ENCODE assay signal across 15 mouse cellular contexts in the genomic region with DNA sequence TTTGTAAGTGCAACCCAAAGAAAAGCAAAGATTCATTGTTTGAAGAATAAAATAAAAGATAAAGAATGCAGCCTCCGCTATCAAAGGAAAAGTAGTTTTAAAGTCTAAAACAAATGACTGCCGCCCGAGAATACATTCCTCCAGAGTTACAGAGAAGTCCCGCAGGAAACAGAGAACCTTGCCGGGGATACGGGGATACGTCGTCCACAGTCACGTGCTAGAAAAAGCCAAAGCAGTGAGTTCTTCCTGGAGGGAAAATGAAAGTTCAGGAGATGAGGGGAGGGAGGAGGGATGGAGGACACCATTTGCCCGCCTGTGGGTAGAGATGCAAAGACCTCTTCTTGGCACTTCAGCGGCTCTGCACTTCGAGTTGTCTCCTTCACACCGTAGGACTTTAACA.
DNase-seq lines count a peak whose midpoint lies in the region; ATAC-seq and TF ChIP-seq lines count a peak whose summit lies in the region.
"Had no signal": no experiment of that assay in that cellular context is flagged by ENCODE, and none has a peak within 500 bp of the region (broad histone marks: within the 10 kb centered on the region; RNA-seq: fewer than 3 reads in every experiment).

No protein-coding gene starts in this region.

- peak; percentile 95 for DNase-seq in heart, adult 11 months
- DNase-seq in ovary, postnatal 36 days (ENCODE audit: low spot score), result peak; percentile 8
- no peak for DNase-seq in ovary, postnatal 14 days (ENCODE audit: low spot score)
- peak; percentile 8 for DNase-seq in lung, embryonic 14.5 days
- DNase-seq in urinary bladder, postnatal 25 days (ENCODE audit: low spot score), result no peak
- DNase-seq: cerebellum, postnatal 36 days; gastrocnemius, postnatal 10 days; liver, postnatal 0 days; thymus, adult 2 months had no signal

- H3K27ac ChIP-seq in heart, embryonic 11.5 days (ENCODE audit: low read depth, low read length), result no peak overlapping the region
- H3K27ac ChIP-seq in lung, embryonic 14.5 days (ENCODE audit: low read depth), result no peak overlapping the region
- H3K27ac ChIP-seq: embryonic facial prominence, embryonic 12.5 days; limb, embryonic 13.5 days; midbrain, embryonic 13.5 days had no signal

- ATAC-seq in heart, embryonic 11.5 days (replicated peaks; ENCODE audit: insufficient number of reproducible peaks, low FRiP score, low TSS enrichment), result no peak
- no peak for ATAC-seq in lung, embryonic 14.5 days (ENCODE audit: insufficient read depth)
- ATAC-seq in frontal cortex, adult (ENCODE audit: low TSS enrichment), result no peak
- ATAC-seq: intestine, postnatal 0 days; liver, postnatal 0 days; midbrain, embryonic 13.5 days had no signal

- H3K27me3 ChIP-seq in heart, embryonic 11.5 days (ENCODE audit: control insufficient read depth, insufficient read depth, low read length), result no peaks in the 10 kb centered on the region
- no peaks in the 10 kb centered on the region for H3K27me3 ChIP-seq in lung, embryonic 14.5 days (ENCODE audit: insufficient read depth, low read length)
- H3K27me3 ChIP-seq: embryonic facial prominence, embryonic 12.5 days; limb, embryonic 13.5 days; midbrain, embryonic 13.5 days had no signal

- H3K4me1 ChIP-seq in heart, embryonic 11.5 days (ENCODE audit: control insufficient read depth, insufficient read depth, low read length), result peaks cover 4% of the 10 kb centered on the region; the same call in 1 of the 2 replicates
- H3K4me1 ChIP-seq in lung, embryonic 14.5 days (ENCODE audit: insufficient read depth), result no peaks in the 10 kb centered on the region
- H3K4me1 ChIP-seq: embryonic facial prominence, embryonic 12.5 days had no signal

- no peak overlapping the region for H3K4me2 ChIP-seq in heart, embryonic 11.5 days
- H3K4me2 ChIP-seq in lung, embryonic 14.5 days, result no peak overlapping the region
- H3K4me2 ChIP-seq: embryonic facial prominence, embryonic 12.5 days; limb, embryonic 13.5 days; midbrain, embryonic 13.5 days had no signal

- WGBS in heart, embryonic 11.5 days (ENCODE audit: insufficient replicate concordance), result 68% methylated on average over 13 of the region's 13 CpGs
- WGBS in lung, embryonic 14.5 days, result 51% methylated on average over 13 of the region's 13 CpGs

- no peak for TF ChIP-seq CTCF in lung, embryonic 14.5 days (IDR thresholded peaks at IDR 0.05; ENCODE audit: low read depth)

- no peaks in the 10 kb centered on the region for H3K9me3 ChIP-seq in heart, embryonic 11.5 days (replicated peaks; ENCODE audit: control insufficient read depth, low read length)
- H3K9me3 ChIP-seq in lung, embryonic 14.5 days (ENCODE audit: low read depth, low read length), result no peaks in the 10 kb centered on the region
- H3K9me3 ChIP-seq: embryonic facial prominence, embryonic 12.5 days; limb, embryonic 13.5 days; midbrain, embryonic 13.5 days had no signal

- H3K9ac ChIP-seq in heart, embryonic 11.5 days (ENCODE audit: low read depth, low read length), result no peak overlapping the region
- H3K9ac ChIP-seq in lung, embryonic 14.5 days, result no peak overlapping the region
- H3K9ac ChIP-seq: embryonic facial prominence, embryonic 12.5 days; limb, embryonic 13.5 days; liver, postnatal 0 days; midbrain, embryonic 13.5 days had no signal

- H3K4me3 ChIP-seq in heart, embryonic 11.5 days (ENCODE audit: low read depth, low read length), result no peak overlapping the region
- H3K4me3 ChIP-seq in lung, embryonic 14.5 days (ENCODE audit: low read depth, low read length), result no peak overlapping the region
- H3K4me3 ChIP-seq: embryonic facial prominence, embryonic 12.5 days; limb, embryonic 13.5 days; midbrain, embryonic 13.5 days had no signal

- no peaks in the 10 kb centered on the region for H3K36me3 ChIP-seq in heart, embryonic 11.5 days (ENCODE audit: control insufficient read depth, insufficient read depth, low read length)
- no peaks in the 10 kb centered on the region for H3K36me3 ChIP-seq in lung, embryonic 14.5 days (ENCODE audit: insufficient read depth)
- H3K36me3 ChIP-seq: embryonic facial prominence, embryonic 12.5 days; limb, embryonic 13.5 days; midbrain, embryonic 13.5 days had no signal

Comparison
In these comparisons a context has a peak if more than half of its experiments do, and no peak if none do; other contexts are left out.
1. DNase-seq: peak in heart, adult 11 months (single experiment), ovary, postnatal 36 days (single experiment) and lung, embryonic 14.5 days (single experiment); none in ovary, postnatal 14 days (single experiment) and urinary bladder, postnatal 25 days (single experiment).